Comparison of ENCODE assay signal across 16 mouse cellular contexts in genomic region chr10:13331405-13332032, GRCm38 (mm10).
"Had no signal": no experiment of that assay in that cellular context is flagged by ENCODE, and none has a peak within 500 bp of the region (broad histone marks: within the 10 kb centered on the region; RNA-seq: fewer than 3 reads in every experiment).

No protein-coding gene starts in this region.

- H3K4me2 ChIP-seq: limb, embryonic 12.5 days; liver, embryonic 13.5 days; midbrain, embryonic 11.5 days; midbrain, embryonic 15.5 days; neural tube, embryonic 12.5 days had no signal

- H3K9me3 ChIP-seq: limb, embryonic 12.5 days; liver, embryonic 13.5 days; megakaryocyte, embryonic 14.5 days; midbrain, embryonic 15.5 days; neural tube, embryonic 12.5 days had no signal

- H3K27ac ChIP-seq: layer of hippocampus, adult 2 months; limb, embryonic 12.5 days; liver, embryonic 13.5 days; macrophage; midbrain, embryonic 15.5 days; neural tube, embryonic 12.5 days had no signal

- H3K4me1 ChIP-seq: limb, embryonic 12.5 days; liver, embryonic 13.5 days; megakaryocyte, embryonic 14.5 days; neural tube, embryonic 12.5 days had no signal

- H3K9ac ChIP-seq: limb, embryonic 12.5 days; liver, embryonic 13.5 days; liver, postnatal 0 days; midbrain, embryonic 15.5 days; neural tube, embryonic 12.5 days had no signal

- ATAC-seq: liver, postnatal 0 days; midbrain, embryonic 15.5 days had no signal

- DNase-seq: kidney, adult 8-10 months; kidney, postnatal 4 days; liver; liver, embryonic 13.5 days; liver, postnatal 0 days; right cerebral cortex, postnatal 4 days; spleen, adult 18-20 months; thymus, adult 18-20 months; thymus, postnatal 14 days had no signal

- H3K27me3 ChIP-seq: limb, embryonic 12.5 days; liver, embryonic 13.5 days; midbrain, embryonic 15.5 days; neural tube, embryonic 12.5 days had no signal

- H3K36me3 ChIP-seq: limb, embryonic 12.5 days; liver, embryonic 13.5 days; midbrain, embryonic 15.5 days; neural tube, embryonic 12.5 days had no signal

- H3K4me3 ChIP-seq: layer of hippocampus, adult 2 months; limb, embryonic 12.5 days; liver, embryonic 13.5 days; megakaryocyte, embryonic 14.5 days; midbrain, embryonic 15.5 days; neural tube, embryonic 12.5 days had no signal
